25 mouse cellular contexts compared by ENCODE assay signal in the genomic region with DNA sequence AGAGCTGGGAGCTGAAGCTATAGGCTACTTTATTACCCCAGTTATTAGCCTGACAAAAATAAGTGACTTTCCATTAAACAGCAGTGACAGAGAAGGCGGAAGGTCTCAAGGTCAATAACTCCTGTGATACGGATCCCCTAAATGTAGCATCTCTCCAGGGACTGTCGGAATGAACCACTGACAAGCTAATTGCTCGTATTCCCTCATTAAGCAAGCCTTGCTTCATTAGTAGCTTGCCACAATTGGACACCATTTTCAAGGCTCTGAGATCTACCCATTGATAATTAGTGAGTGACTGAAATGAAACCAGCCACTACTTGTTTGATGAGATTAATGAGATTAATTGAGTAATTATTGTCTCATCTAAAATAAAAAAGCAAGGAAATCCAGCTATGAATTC.
DNase-seq lines count a peak whose midpoint lies in the region; ATAC-seq lines count a peak whose summit lies in the region.
"Had no signal": no experiment of that assay in that cellular context is flagged by ENCODE, and none has a peak within 500 bp of the region (broad histone marks: within the 10 kb centered on the region; RNA-seq: fewer than 3 reads in every experiment).

No protein-coding gene starts in this region.

- no peaks in the 10 kb centered on the region for H3K36me3 ChIP-seq in forebrain, embryonic 13.5 days (ENCODE audit: poor library complexity, severe bottlenecking)
- no peaks in the 10 kb centered on the region for H3K36me3 ChIP-seq in forebrain, embryonic 10.5 days (replicated peaks)
- no peaks in the 10 kb centered on the region for H3K36me3 ChIP-seq in midbrain, embryonic 14.5 days (ENCODE audit: control insufficient read depth, insufficient read depth, low read length)
- no peaks in the 10 kb centered on the region for H3K36me3 ChIP-seq in midbrain, embryonic 16.5 days (ENCODE audit: control insufficient read depth, insufficient read depth, low read length)
- H3K36me3 ChIP-seq in hindbrain, embryonic 11.5 days (ENCODE audit: control insufficient read depth, insufficient read depth, low read length) = no peaks in the 10 kb centered on the region
- H3K36me3 ChIP-seq: embryonic facial prominence, embryonic 12.5 days; embryonic facial prominence, embryonic 15.5 days had no signal

- no peaks in the 10 kb centered on the region for H3K9me3 ChIP-seq in forebrain, embryonic 13.5 days (replicated peaks)
- H3K9me3 ChIP-seq in forebrain, embryonic 10.5 days = no peaks in the 10 kb centered on the region
- H3K9me3 ChIP-seq in midbrain, embryonic 14.5 days (ENCODE audit: control insufficient read depth, low read length) = no peaks in the 10 kb centered on the region
- no peaks in the 10 kb centered on the region for H3K9me3 ChIP-seq in midbrain, embryonic 16.5 days (replicated peaks; ENCODE audit: control insufficient read depth, low read length, poor library complexity, severe bottlenecking)
- no peaks in the 10 kb centered on the region for H3K9me3 ChIP-seq in hindbrain, embryonic 11.5 days (ENCODE audit: control insufficient read depth, low read length)
- H3K9me3 ChIP-seq: embryonic facial prominence, embryonic 12.5 days; embryonic facial prominence, embryonic 15.5 days had no signal

- no peaks in the 10 kb centered on the region for H3K27me3 ChIP-seq in forebrain, embryonic 13.5 days
- no peaks in the 10 kb centered on the region for H3K27me3 ChIP-seq in forebrain, embryonic 10.5 days (ENCODE audit: poor library complexity, severe bottlenecking)
- no peaks in the 10 kb centered on the region for H3K27me3 ChIP-seq in midbrain, embryonic 14.5 days (ENCODE audit: control insufficient read depth, insufficient read depth, low read length)
- H3K27me3 ChIP-seq in midbrain, embryonic 16.5 days (ENCODE audit: control insufficient read depth, insufficient read depth, low read depth, low read length) = no peaks in the 10 kb centered on the region
- H3K27me3 ChIP-seq in hindbrain, embryonic 11.5 days (ENCODE audit: control insufficient read depth, insufficient read depth, low read length) = no peaks in the 10 kb centered on the region
- H3K27me3 ChIP-seq: embryonic facial prominence, embryonic 12.5 days; embryonic facial prominence, embryonic 15.5 days had no signal

- DNase-seq in forebrain, embryonic 10.5 days (ENCODE audit: extremely low spot score, low spot score) = no peak
- peak; percentile 6 for DNase-seq in midbrain, embryonic 14.5 days
- DNase-seq in fat pad, adult 2 months (ENCODE audit: extremely low read depth, low read depth, low spot score) = peak; percentile 23
- no peak for DNase-seq in testis, postnatal 14 days (ENCODE audit: low spot score)
- DNase-seq in hindbrain, embryonic 11.5 days (ENCODE audit: low spot score) = no peak
- DNase-seq: adrenal gland, adult 8-10 months; adrenal gland, postnatal 25 days; cerebellum, adult 2 months; cerebellum, adult 9-11 months; cerebellum, postnatal 25 days; gastrocnemius, adult 2 months; gastrocnemius, postnatal 14 days; heart, adult 11 months; kidney, adult 18-20 months had no signal

- H3K4me2 ChIP-seq in forebrain, embryonic 13.5 days = no peak overlapping the region
- H3K4me2 ChIP-seq in midbrain, embryonic 14.5 days (ENCODE audit: low read length) = no peak overlapping the region
- H3K4me2 ChIP-seq in midbrain, embryonic 16.5 days (ENCODE audit: low read length) = no peak overlapping the region
- H3K4me2 ChIP-seq in hindbrain, embryonic 11.5 days (replicated peaks; ENCODE audit: low read depth, low read length) = no peak overlapping the region
- H3K4me2 ChIP-seq: embryonic facial prominence, embryonic 12.5 days; embryonic facial prominence, embryonic 15.5 days; heart, embryonic 11.5 days; hindbrain, embryonic 14.5 days had no signal

- no peak overlapping the region for H3K27ac ChIP-seq in forebrain, embryonic 13.5 days
- H3K27ac ChIP-seq in forebrain, embryonic 10.5 days = no peak overlapping the region
- no peak overlapping the region for H3K27ac ChIP-seq in midbrain, embryonic 14.5 days (replicated peaks; ENCODE audit: low read depth, low read length)
- H3K27ac ChIP-seq in midbrain, embryonic 16.5 days (ENCODE audit: low read length) = no peak overlapping the region
- no peak overlapping the region for H3K27ac ChIP-seq in hindbrain, embryonic 11.5 days (ENCODE audit: low read depth, low read length)
- H3K27ac ChIP-seq: embryonic facial prominence, embryonic 12.5 days; embryonic facial prominence, embryonic 15.5 days; gastrocnemius, adult 2 months; hindbrain, embryonic 14.5 days; hindbrain, postnatal 0 days had no signal

- H3K9ac ChIP-seq in forebrain, embryonic 13.5 days = no peak overlapping the region
- H3K9ac ChIP-seq in midbrain, embryonic 14.5 days (replicated peaks; ENCODE audit: low read length) = no peak overlapping the region
- no peak overlapping the region for H3K9ac ChIP-seq in midbrain, embryonic 16.5 days (ENCODE audit: low read depth, low read length)
- no peak overlapping the region for H3K9ac ChIP-seq in hindbrain, embryonic 11.5 days (ENCODE audit: low read depth, low read length)
- H3K9ac ChIP-seq: embryonic facial prominence, embryonic 12.5 days; embryonic facial prominence, embryonic 15.5 days; hindbrain, embryonic 14.5 days had no signal

- WGBS in forebrain, embryonic 13.5 days = 42% methylated on average over 4 of the region's 4 CpGs
- WGBS in forebrain, embryonic 10.5 days = 68% methylated on average over 4 of the region's 4 CpGs
- 78% methylated on average over 4 of the region's 4 CpGs for WGBS in midbrain, embryonic 14.5 days
- 74% methylated on average over 4 of the region's 4 CpGs for WGBS in midbrain, embryonic 16.5 days
- WGBS in hindbrain, embryonic 11.5 days = 83% methylated on average over 4 of the region's 4 CpGs

- ATAC-seq in forebrain, embryonic 13.5 days = peak; percentile 51; the same call in 1 of the 2 replicates
- no peak for ATAC-seq in midbrain, embryonic 14.5 days (ENCODE audit: low FRiP score, low TSS enrichment)
- ATAC-seq in midbrain, embryonic 16.5 days = no peak
- no peak for ATAC-seq in hindbrain, embryonic 11.5 days (ENCODE audit: low FRiP score)
- ATAC-seq: activated CD4-positive, CD25-positive, alpha-beta regulatory T cell, adult 4 months; CD4-positive, CD25-positive, alpha-beta regulatory T cell, adult 4 months; hindbrain, postnatal 0 days; inflammation-experienced regulatory T-cells, adult 6 months; intestine, embryonic 16.5 days had no signal

- H3K4me1 ChIP-seq in forebrain, embryonic 13.5 days = no peaks in the 10 kb centered on the region
- peaks cover 7% of the 10 kb centered on the region; the same call in 1 of the 2 replicates for H3K4me1 ChIP-seq in forebrain, embryonic 10.5 days
- no peaks in the 10 kb centered on the region for H3K4me1 ChIP-seq in midbrain, embryonic 14.5 days (ENCODE audit: control insufficient read depth, insufficient read depth, low read length)
- H3K4me1 ChIP-seq in midbrain, embryonic 16.5 days (ENCODE audit: control insufficient read depth, insufficient read depth, low read length) = no peaks in the 10 kb centered on the region
- no peaks in the 10 kb centered on the region for H3K4me1 ChIP-seq in hindbrain, embryonic 11.5 days (replicated peaks; ENCODE audit: control insufficient read depth, insufficient read depth, low read length)
- H3K4me1 ChIP-seq: embryonic facial prominence, embryonic 12.5 days; embryonic facial prominence, embryonic 15.5 days had no signal

- H3K4me3 ChIP-seq in forebrain, embryonic 13.5 days = no peak overlapping the region
- no peak overlapping the region for H3K4me3 ChIP-seq in forebrain, embryonic 10.5 days
- H3K4me3 ChIP-seq in midbrain, embryonic 14.5 days (replicated peaks; ENCODE audit: low read depth, low read length) = no peak overlapping the region
- H3K4me3 ChIP-seq in midbrain, embryonic 16.5 days (ENCODE audit: low read depth, low read length) = no peak overlapping the region
- no peak overlapping the region for H3K4me3 ChIP-seq in hindbrain, embryonic 11.5 days (ENCODE audit: low read depth, low read length)
- H3K4me3 ChIP-seq: embryonic facial prominence, embryonic 12.5 days; embryonic facial prominence, embryonic 15.5 days; gastrocnemius, adult 2 months had no signal

Comparison
In these comparisons a context has a peak if more than half of its experiments do, and no peak if none do; other contexts are left out.
1. DNase-seq: peak in midbrain, embryonic 14.5 days (single experiment) and fat pad, adult 2 months (single experiment); none in forebrain, embryonic 10.5 days (single experiment), testis, postnatal 14 days (single experiment) and hindbrain, embryonic 11.5 days (single experiment).